Mouse (Mus musculus): ENCODE measurements around the gene Coro2a. TPM values are rescaled to one million over a fixed set of nuclear protein-coding genes. Genes with fewer than 3 reads are reported as not detected.
A peak's percentile ranks its signal among the peaks of the same experiment; 100 is the strongest.

The Coro2a gene
- polyA plus RNA-seq, 1 experiment = 36.0 TPM

GRCm38 (mm10) chr4:46562037-46562436 is 40.0 kb downstream of the Coro2a start:
- WGBS = 79% methylated on average over 5 of the region's 5 CpGs
- peaks cover 42% of the 10 kb centered on the region; the same call in 1 of the 2 replicates for H3K4me1 ChIP-seq (ENCODE audit: control insufficient read depth, insufficient read depth, insufficient read length)
- no peak for TF ChIP-seq POLR2A (IDR thresholded peaks at IDR 0.05; ENCODE audit: low read depth, low read length)
- no peak for TF ChIP-seq CTCF (IDR thresholded peaks at IDR 0.05; ENCODE audit: extremely low read depth, insufficient read depth, insufficient read length, insufficient replicate concordance)

GRCm38 (mm10) chr4:46560069-46560705 is 41.8 kb downstream of the Coro2a start:
- Histone ChIP-seq H3K4me1 (ENCODE audit: control insufficient read depth, insufficient read depth, insufficient read length) (peaks cover 38% of the 10 kb centered on the region), H3K4me3 (ENCODE audit: extremely low read depth, insufficient read depth, insufficient read length) (no peak overlapping the region), H3K27ac (ENCODE audit: insufficient read depth, low read length) (no peak overlapping the region), H3K36me3 (ENCODE audit: control insufficient read depth, insufficient read depth, low read length) (peaks cover 7% of the 10 kb centered on the region), H3K27me3 (ENCODE audit: control insufficient read depth, insufficient read depth, low read length) (no peaks in the 10 kb centered on the region)
- 91% methylated on average over 14 of the region's 14 CpGs for WGBS
- no peak for DNase-seq (ENCODE audit: low read depth in 1 of 2, low spot score in 2 of 2)
- no peak for TF ChIP-seq CTCF (IDR thresholded peaks at IDR 0.05; ENCODE audit: extremely low read depth, insufficient read depth, insufficient read length, insufficient replicate concordance)

More at GRCm38 (mm10) chr4:46562037-46562436, 40.0 kb downstream of the Coro2a start:
- no peak overlapping the region for H3K4me3 ChIP-seq (ENCODE audit: extremely low read depth, insufficient read depth, insufficient read length)
- no peak for DNase-seq (ENCODE audit: low read depth in 1 of 2, low spot score in 2 of 2)
- no peak overlapping the region for H3K27ac ChIP-seq (ENCODE audit: insufficient read depth, low read length)
- H3K27me3 ChIP-seq (ENCODE audit: control insufficient read depth, insufficient read depth, low read length) = no peaks in the 10 kb centered on the region
- H3K36me3 ChIP-seq (ENCODE audit: control insufficient read depth, insufficient read depth, low read length) = peaks cover 7% of the 10 kb centered on the region

- WGBS = 55% methylated on average over 22 of the region's 22 CpGs
- Histone ChIP-seq H3K27me3 (ENCODE audit: control insufficient read depth, insufficient read depth, low read length) (no peaks in the 10 kb centered on the region), H3K4me3 (ENCODE audit: extremely low read depth, insufficient read depth, insufficient read length) (no peak overlapping the region), H3K4me1 (ENCODE audit: control insufficient read depth, insufficient read depth, insufficient read length) (peaks cover 36% of the 10 kb centered on the region), H3K36me3 (ENCODE audit: control insufficient read depth, insufficient read depth, low read length) (peaks cover 7% of the 10 kb centered on the region), H3K27ac (ENCODE audit: insufficient read depth, low read length) (no peak overlapping the region)
- TF ChIP-seq CTCF (IDR thresholded peaks at IDR 0.05; ENCODE audit: extremely low read depth, insufficient read depth, insufficient read length, insufficient replicate concordance) (no peak), POLR2A (IDR thresholded peaks at IDR 0.05; ENCODE audit: low read depth, low read length) (no peak)
- DNase-seq (ENCODE audit: low read depth in 1 of 2, low spot score in 2 of 2) = no peak
These were observed 43.0 kb downstream of the Coro2a start for GRCm38 (mm10) chr4:46558672-46559667.

GRCm38 (mm10) chr4:46556933-46557332 is 45.1 kb downstream of the Coro2a start:
- no peak overlapping the region for H3K4me3 ChIP-seq (ENCODE audit: extremely low read depth, insufficient read depth, insufficient read length)
- peaks cover 39% of the 10 kb centered on the region for H3K4me1 ChIP-seq (ENCODE audit: control insufficient read depth, insufficient read depth, insufficient read length)
- DNase-seq (ENCODE audit: low read depth in 1 of 2, low spot score in 2 of 2) = no peak
- 61% methylated on average over 3 of the region's 3 CpGs for WGBS
- H3K36me3 ChIP-seq (ENCODE audit: control insufficient read depth, insufficient read depth, low read length) = peaks cover 4% of the 10 kb centered on the region
- TF ChIP-seq POLR2A (IDR thresholded peaks at IDR 0.05; ENCODE audit: low read depth, low read length) = no peak
- no peak for TF ChIP-seq CTCF (IDR thresholded peaks at IDR 0.05; ENCODE audit: extremely low read depth, insufficient read depth, insufficient read length, insufficient replicate concordance)
- H3K27ac ChIP-seq (ENCODE audit: insufficient read depth, low read length) = peak overlapping the region; percentile 36; the same call in 1 of the 2 replicates
- H3K27me3 ChIP-seq (ENCODE audit: control insufficient read depth, insufficient read depth, low read length) = no peaks in the 10 kb centered on the region

- DNase-seq (ENCODE audit: low read depth in 1 of 2, low spot score in 2 of 2) = peak in 1 of 2 experiments; percentile 28
- Histone ChIP-seq H3K4me1 (ENCODE audit: control insufficient read depth, insufficient read depth, insufficient read length) (peaks cover 39% of the 10 kb centered on the region), H3K4me3 (ENCODE audit: extremely low read depth, insufficient read depth, insufficient read length) (no peak overlapping the region), H3K27me3 (ENCODE audit: control insufficient read depth, insufficient read depth, low read length) (no peaks in the 10 kb centered on the region), H3K36me3 (ENCODE audit: control insufficient read depth, insufficient read depth, low read length) (peaks cover 3% of the 10 kb centered on the region), H3K27ac (ENCODE audit: insufficient read depth, low read length) (peak overlapping the region; percentile 69)
- TF ChIP-seq POLR2A (IDR thresholded peaks at IDR 0.05; ENCODE audit: low read depth, low read length) (no peak), CTCF (IDR thresholded peaks at IDR 0.05; ENCODE audit: extremely low read depth, insufficient read depth, insufficient read length, insufficient replicate concordance) (no peak)
- 47% methylated on average over 9 of the region's 9 CpGs for WGBS
These were observed 46.2 kb downstream of the Coro2a start for GRCm38 (mm10) chr4:46555762-46556161.

- H3K4me1 ChIP-seq (ENCODE audit: control insufficient read depth, insufficient read depth, insufficient read length) = peaks cover 50% of the 10 kb centered on the region
- H3K4me3 ChIP-seq (ENCODE audit: extremely low read depth, insufficient read depth, insufficient read length) = no peak overlapping the region
- H3K36me3 ChIP-seq (ENCODE audit: control insufficient read depth, insufficient read depth, low read length) = no peaks in the 10 kb centered on the region
- H3K27me3 ChIP-seq (ENCODE audit: control insufficient read depth, insufficient read depth, low read length) = no peaks in the 10 kb centered on the region
- peak overlapping the region; percentile 76 for H3K27ac ChIP-seq (ENCODE audit: insufficient read depth, low read length)
- peak; percentile 65 to 72 for DNase-seq (ENCODE audit: low read depth in 1 of 2, low spot score in 2 of 2)
- TF ChIP-seq POLR2A (IDR thresholded peaks at IDR 0.05; ENCODE audit: low read depth, low read length) = no peak
- no peak for TF ChIP-seq CTCF (IDR thresholded peaks at IDR 0.05; ENCODE audit: extremely low read depth, insufficient read depth, insufficient read length, insufficient replicate concordance)
- 52% methylated on average over 10 of the region's 10 CpGs for WGBS
These were observed 47.5 kb downstream of the Coro2a start for GRCm38 (mm10) chr4:46554295-46555069.
